Mouse (Mus musculus) bone marrow macrophage, adult 2 months (primary cell): ENCODE results near the gene Rreb1. TPM values are rescaled to one million over a fixed set of nuclear protein-coding genes. Genes with fewer than 3 reads are reported as not detected.
A peak's percentile ranks its signal among the peaks of the same experiment; 100 is the strongest.

Experiments
- H3K27ac ChIP-seq: 2 replicates; pipeline ENCODE4 v1.5.1; 2012; ENCODE audit warnings: low read depth, low read length; ENCODE audit not compliant: insufficient read depth
- H3K4me1 ChIP-seq: 2 replicates; pipeline ENCODE4 v1.6.1; 2012; ENCODE audit warnings: low read length; ENCODE audit not compliant: control insufficient read depth, insufficient read depth
- H3K4me3 ChIP-seq: 2 replicates; pipeline ENCODE4 v1.5.1; 2012; ENCODE audit warnings: mild to moderate bottlenecking, low read length, moderate library complexity; ENCODE audit not compliant: insufficient read depth
- CTCF ChIP-seq: IDR thresholded peaks from 2 replicates; pipeline ENCODE4 v1.5.1; 2012; ENCODE audit warnings: low read depth, mild to moderate bottlenecking, low read length, moderate library complexity
- POLR2A ChIP-seq: IDR thresholded peaks from 2 replicates; pipeline ENCODE4 v1.6.1; 2012; ENCODE audit warnings: mild to moderate bottlenecking, low read depth, low read length, borderline replicate concordance
- polyA plus RNA-seq: library from polyadenylated mRNA; stranded (reverse); fragments of >200 nt; gene quantifications from 2 replicates; pipeline ENCODE4 v1.2.4, GENCODE M21; 2012; ENCODE audit not compliant: missing spikeins, insufficient read depth, insufficient read length

The Rreb1 gene
- polyA plus RNA-seq, 1 experiment, result 57.2 TPM

DNA sequence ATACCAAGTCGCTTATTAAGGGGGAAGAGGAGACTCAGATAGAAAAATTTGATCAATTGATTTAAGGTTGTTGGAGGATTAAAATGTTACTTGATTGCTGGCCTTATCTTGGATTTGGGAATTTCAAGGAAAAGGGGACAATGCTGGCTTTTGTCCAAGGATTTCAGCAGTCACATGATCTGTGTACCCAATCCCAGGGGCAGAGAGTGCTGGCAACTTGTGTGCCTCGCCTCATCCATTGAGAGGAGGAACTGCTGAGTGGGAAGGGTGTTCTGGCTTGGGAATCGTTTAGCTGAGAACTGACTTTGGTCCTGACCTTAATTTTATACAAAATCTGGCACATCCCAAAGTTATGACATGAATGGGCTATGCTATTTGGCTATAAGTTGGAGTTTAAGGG, 88.6 kb downstream of the Rreb1 start:
- TF ChIP-seq POLR2A (no peak), CTCF (no peak)
- Histone ChIP-seq H3K27ac (no peak overlapping the region), H3K4me3 (no peak overlapping the region), H3K4me1 (peaks cover 30% of the 10 kb centered on the region)

GRCm38 (mm10) chr13:37870118-37870908, 92.1 kb downstream of the Rreb1 start:
- Histone ChIP-seq H3K27ac (no peak overlapping the region), H3K4me3 (no peak overlapping the region), H3K4me1 (peaks cover 43% of the 10 kb centered on the region)
- TF ChIP-seq POLR2A (no peak), CTCF (no peak)

- peaks cover 47% of the 10 kb centered on the region for H3K4me1 ChIP-seq
- TF ChIP-seq POLR2A, result no peak
- TF ChIP-seq CTCF, result no peak
- no peak overlapping the region for H3K4me3 ChIP-seq
- no peak overlapping the region for H3K27ac ChIP-seq
Observed at GRCm38 (mm10) chr13:37872142-37872835, 94.1 kb downstream of the Rreb1 start.

GRCm38 (mm10) chr13:37873125-37873891, 95.1 kb downstream of the Rreb1 start:
- TF ChIP-seq CTCF, result no peak
- TF ChIP-seq POLR2A, result no peak
- H3K4me1 ChIP-seq, result peaks cover 43% of the 10 kb centered on the region
- H3K4me3 ChIP-seq, result no peak overlapping the region
- H3K27ac ChIP-seq, result peak overlapping the region; percentile 33

DNA sequence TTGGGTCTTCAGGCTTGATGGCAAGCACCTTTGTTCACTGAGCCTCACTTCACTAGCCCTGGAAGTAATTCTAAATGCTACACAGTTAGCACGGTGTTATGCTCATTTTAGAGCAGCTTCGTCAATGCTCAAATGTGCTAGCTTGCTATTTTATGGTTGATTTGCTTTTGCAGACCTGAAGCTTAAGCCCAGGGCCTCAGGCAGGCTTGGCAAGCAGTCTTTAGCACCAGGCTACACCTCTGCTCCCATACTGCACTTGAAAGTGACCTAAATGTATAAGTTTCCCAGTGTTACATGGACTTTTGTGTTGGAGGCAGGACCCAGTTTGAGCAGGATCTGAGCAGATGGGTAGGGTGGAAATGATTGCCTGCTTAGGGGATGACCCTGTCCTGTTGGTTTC, 97.7 kb downstream of the Rreb1 start:
- Histone ChIP-seq H3K4me3 (no peak overlapping the region), H3K4me1 (peaks cover 67% of the 10 kb centered on the region), H3K27ac (no peak overlapping the region)
- no peak for TF ChIP-seq POLR2A
- no peak for TF ChIP-seq CTCF

GRCm38 (mm10) chr13:37876366-37876765, 98.2 kb downstream of the Rreb1 start:
- H3K4me3 ChIP-seq, result no peak overlapping the region
- H3K4me1 ChIP-seq, result peaks cover 70% of the 10 kb centered on the region
- H3K27ac ChIP-seq, result no peak overlapping the region
- TF ChIP-seq POLR2A (no peak), CTCF (no peak)

DNA sequence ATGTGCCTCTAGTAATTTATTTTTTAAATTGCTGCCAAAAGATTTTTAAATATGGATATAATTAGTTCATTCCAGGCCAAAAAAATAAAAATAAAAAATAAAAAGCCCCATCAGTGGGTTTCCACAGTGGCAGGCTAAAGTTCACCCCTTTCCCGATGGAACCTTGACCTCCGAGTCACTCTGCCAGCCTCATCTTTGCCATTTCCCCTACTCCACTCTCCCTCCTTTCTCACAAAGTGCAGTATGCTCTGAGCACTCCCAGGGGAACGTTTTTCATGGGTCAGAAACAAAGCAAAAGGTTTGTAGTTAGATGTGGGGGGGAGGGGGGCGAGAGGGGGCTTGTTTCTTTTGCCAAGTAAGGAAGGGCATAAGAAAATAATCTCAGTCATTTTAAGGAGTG, 98.6 kb downstream of the Rreb1 start:
- Histone ChIP-seq H3K27ac (no peak overlapping the region), H3K4me3 (no peak overlapping the region), H3K4me1 (peaks cover 73% of the 10 kb centered on the region)
- TF ChIP-seq POLR2A, result no peak
- no peak for TF ChIP-seq CTCF

DNA sequence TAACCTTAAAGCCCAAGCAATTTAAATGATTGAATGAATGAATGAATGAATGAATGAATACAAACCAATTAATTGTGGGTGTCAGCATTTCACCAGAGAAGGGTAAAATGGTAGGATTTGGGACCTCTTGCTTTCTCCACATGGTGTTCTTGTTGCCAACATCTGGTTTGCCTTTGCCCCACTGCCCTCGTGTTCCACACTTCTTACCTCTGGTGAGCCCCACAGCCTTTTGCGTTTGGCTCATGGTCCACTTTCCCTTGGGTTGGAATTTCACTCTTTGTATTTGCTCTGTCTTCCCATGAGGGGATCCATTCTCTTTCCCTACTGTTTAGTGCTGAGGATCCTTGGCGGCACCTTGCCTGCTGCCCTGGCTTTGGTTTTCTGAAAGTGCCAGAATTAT, 99.0 kb downstream of the Rreb1 start:
- H3K27ac ChIP-seq, result no peak overlapping the region
- peaks cover 74% of the 10 kb centered on the region for H3K4me1 ChIP-seq
- no peak overlapping the region for H3K4me3 ChIP-seq
- TF ChIP-seq CTCF (no peak), POLR2A (no peak)

DNA sequence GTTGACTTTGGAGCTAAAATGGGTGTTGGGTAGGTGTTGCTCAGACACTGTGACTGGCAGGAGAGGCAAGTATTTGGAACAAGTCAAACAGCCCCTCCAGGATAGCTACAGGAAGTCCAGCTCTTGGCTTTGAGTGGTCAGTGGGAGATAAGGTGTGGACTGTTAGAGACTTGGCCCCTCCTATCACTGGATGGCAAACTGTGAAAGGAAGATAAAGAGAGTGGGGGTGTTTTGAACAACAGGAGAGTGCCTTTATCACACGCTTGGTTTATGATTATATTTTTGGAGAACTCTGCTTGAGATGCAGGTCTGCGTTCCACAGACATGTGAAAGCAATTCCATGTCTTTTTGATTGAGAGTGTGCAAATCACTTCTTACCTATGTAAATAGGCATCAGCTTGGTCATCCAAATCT, 100.7 kb downstream of the Rreb1 start:
- peaks cover 71% of the 10 kb centered on the region for H3K4me1 ChIP-seq
- TF ChIP-seq CTCF (no peak), POLR2A (no peak)
- H3K4me3 ChIP-seq, result no peak overlapping the region
- H3K27ac ChIP-seq, result peak overlapping the region; percentile 93
